Mouse (Mus musculus): ENCODE measurements at regions not wholly inside any gene's neighbourhood (a gene's known extent, or its start where the extent isn't known, plus 50 kb on each side); places are given as distances from the start of the nearest gene placed in this dataset.

- no peak for DNase-seq (ENCODE audit: low spot score in 2 of 2)
Measured at GRCm38 (mm10) chr2:51799856-51800255, 135.1 kb downstream of the Rbm43 start.

- DNase-seq (ENCODE audit: low spot score in 2 of 2) = no peak
Measured at GRCm38 (mm10) chr2:51822976-51823375, 112.0 kb downstream of the Rbm43 start.

DNA sequence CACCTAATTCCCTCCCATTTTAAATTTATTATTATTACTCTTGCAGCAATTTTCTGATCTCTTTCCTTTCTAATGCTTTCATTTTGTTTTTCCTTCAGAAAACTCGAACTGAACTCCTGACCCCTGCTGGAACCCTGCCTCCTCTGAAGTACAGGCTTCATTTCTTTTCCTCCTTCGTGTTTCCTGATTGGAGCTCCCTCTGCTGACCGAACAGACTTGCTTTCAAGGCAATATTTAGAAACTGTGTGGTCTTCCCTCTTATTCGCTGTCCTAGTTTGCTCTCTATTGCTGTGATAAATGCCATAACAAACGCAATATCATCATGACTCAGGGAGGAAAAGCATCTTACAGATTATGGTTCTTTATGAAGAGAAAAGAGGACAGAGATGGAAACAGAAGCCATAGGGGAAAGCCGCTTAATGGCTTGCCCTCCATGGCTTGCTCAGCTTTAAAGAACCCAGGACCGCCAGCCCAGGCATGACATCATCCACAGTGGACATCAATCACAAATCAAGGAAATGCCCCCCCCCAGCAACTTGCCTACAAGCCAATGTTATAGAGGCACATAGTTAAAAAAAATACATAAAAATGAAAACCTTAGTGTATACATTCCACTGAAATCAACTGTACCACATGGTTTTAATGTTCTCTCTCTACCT, 104.5 kb downstream of the Rbm43 start:
- peak in 1 of 2 experiments; percentile 51 for DNase-seq (ENCODE audit: low spot score in 2 of 2)

GRCm38 (mm10) chr2:51830965-51831720, 103.8 kb downstream of the Rbm43 start:
- no peak for DNase-seq (ENCODE audit: low spot score in 2 of 2)

DNA sequence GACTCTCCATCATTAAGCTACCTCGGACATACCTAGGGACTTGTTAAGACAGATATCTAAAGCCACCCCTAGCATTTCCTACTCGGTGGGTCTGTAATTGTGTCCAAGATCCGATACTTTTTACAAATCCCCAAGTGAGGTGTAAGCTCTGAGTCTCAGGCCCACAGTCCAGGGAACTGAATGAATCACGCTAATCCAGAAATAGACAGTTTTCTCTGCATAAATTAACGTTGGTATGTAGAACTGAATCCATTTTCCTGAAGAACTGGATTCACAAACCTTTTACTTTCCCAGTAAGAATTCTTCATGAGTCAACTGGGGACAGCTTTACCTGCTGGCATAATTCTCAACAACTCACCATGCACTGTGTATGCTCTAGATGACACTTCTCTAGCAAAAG, 97.1 kb downstream of the Rbm43 start:
- no peak for DNase-seq (ENCODE audit: low spot score in 2 of 2)

GRCm38 (mm10) chr2:51840808-51841207, 94.2 kb downstream of the Rbm43 start:
- no peak for DNase-seq (ENCODE audit: low spot score in 2 of 2)

GRCm38 (mm10) chr2:51844831-51845230, 90.1 kb downstream of the Rbm43 start:
- DNase-seq (ENCODE audit: low spot score in 2 of 2) = no peak

GRCm38 (mm10) chr2:51847556-51847955, 87.4 kb downstream of the Rbm43 start:
- DNase-seq (ENCODE audit: low spot score in 2 of 2) = no peak

DNA sequence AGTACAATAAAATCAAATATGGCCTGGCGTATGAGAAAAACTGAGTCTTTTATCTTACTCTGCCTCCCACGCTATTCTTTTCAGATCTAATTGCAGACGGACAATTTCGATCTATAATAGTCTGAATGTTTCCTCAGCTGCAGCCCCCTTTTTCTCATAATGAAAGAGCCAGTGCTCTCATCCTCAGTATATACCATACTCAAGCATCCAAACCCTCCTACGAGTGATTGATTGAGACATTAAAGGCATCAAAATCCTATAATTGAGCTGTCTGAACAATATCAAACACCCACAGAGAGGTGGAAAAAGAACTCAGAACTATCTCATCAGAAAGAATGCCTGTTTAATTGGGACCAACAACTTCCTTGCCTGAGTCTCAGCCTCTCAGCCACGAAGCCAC, 87.0 kb downstream of the Rbm43 start:
- no peak for DNase-seq (ENCODE audit: low spot score in 2 of 2)

- DNase-seq (ENCODE audit: low spot score in 2 of 2) = no peak
Measured at GRCm38 (mm10) chr2:51848491-51848890, 86.5 kb downstream of the Rbm43 start.

DNA sequence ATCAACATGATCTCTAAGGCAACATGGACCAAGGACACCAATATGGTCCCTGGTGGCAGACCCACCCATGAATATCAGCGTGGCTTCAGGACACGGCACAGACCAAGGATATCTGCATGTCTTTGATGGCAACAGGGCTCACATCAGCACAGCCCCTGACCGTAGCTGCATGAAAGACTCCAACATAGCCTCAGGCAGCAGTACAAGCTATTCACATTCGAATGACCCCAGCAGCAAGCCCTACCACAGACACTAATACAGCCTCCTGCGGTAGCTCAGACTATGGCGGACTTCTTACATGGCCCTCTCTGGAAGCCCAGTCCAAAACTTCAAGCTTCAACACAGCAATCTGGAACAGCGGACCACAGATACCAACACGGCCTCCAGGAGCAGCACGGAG, 84.4 kb downstream of the Rbm43 start:
- no peak for DNase-seq (ENCODE audit: low spot score in 2 of 2)

DNA sequence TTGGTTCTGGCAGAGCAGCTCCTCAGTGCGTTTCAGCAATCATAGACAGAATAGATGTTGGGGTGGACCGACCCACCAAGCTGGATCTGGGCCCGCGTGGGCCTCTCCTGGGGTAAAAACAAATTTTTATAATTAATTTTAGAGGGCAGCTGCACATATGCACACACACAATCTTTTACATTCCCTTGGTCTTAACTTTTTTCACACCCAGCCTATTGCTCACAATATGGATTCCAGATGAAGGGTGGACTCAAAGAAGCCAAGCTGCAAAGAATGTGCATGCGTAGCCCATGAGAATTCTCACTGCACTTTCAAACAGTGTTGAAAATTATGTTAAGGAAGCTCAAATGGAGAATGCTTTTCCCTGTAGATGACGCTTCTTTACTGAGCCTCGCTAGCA, 83.3 kb downstream of the Rbm43 start:
- no peak for DNase-seq (ENCODE audit: low spot score in 2 of 2)

- DNase-seq (ENCODE audit: low spot score in 2 of 2) = no peak
Measured at GRCm38 (mm10) chr2:51857226-51857625, 77.7 kb downstream of the Rbm43 start.

- no peak for DNase-seq (ENCODE audit: low spot score in 2 of 2)
Measured at GRCm38 (mm10) chr2:51866045-51866444, 68.9 kb downstream of the Rbm43 start.

DNA sequence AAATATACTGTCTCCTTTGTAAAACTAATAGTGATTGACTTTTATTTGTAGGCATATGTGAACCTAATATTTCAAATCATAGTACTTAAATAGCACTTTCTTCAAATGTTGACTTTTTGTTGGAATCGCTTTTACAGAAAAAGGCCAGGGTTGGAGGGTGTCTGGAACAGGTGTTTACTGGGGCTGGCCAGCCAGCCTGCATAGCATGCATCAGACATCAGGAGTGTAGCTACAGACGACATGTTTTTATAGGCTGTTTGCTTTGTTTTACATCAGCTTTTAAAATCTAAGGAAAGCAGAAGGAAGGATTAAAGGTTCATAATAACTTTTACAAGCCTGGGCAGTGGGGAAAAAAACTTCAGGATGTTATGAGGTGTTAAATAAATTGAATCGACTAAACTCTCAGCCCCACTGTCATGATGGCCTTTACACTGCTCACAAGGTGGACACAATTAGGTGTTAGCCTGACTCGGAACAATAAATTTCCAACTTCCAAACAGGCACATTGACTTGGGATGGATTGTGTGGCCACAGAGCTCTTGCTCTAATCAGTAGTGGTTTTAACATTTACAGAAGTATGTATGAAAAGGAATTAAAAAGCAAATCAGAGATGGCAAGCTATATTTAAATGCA, 66.0 kb downstream of the Rbm43 start:
- DNase-seq (ENCODE audit: low spot score in 2 of 2) = no peak

DNA sequence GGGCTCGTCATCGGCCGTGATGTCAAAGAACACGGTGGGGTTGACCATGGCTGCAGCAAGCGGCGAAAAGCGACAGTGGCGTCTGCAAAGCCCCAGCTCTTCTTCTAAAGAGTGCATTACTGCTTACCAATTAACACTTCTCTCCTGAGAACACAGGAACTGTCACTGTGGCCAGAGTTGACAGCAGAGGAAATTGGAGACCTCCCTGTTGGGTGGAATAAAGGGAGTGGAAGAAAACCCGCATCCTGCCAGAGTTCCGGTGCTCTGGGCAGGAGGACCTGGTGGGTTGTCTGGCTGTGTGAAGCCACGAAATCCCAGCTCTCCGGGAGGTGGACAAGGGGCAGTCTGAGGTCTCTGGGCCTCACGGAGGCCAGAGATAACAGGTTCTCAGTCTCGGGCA, 63.4 kb downstream of the Rbm43 start:
- DNase-seq (ENCODE audit: low spot score in 2 of 2) = no peak
